ENCODE assay signal across 18 mouse cellular contexts in the genomic region with DNA sequence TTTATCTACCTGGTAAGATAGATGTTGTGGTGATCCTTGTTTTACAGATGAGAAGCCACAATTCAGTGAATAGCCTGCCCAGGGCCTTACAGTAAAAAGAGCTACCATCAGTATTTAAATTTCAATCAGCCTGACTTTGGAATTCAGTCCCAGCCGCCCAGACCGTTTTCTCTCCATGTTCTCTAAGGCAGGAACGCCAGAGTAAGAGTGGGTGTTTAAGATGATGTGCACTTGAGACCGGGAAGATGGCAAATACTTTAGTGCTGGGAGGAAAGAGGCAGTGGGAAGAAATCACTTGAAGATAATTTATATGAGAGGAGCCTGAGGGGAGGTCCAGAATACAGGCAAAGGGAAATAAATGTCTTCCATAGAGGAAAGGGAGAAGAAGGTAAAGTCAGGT. TPM values are rescaled to one million over a fixed set of nuclear protein-coding genes. Genes with fewer than 3 reads are reported as not detected.
"Had no signal": no experiment of that assay in that cellular context is flagged by ENCODE, and none has a peak within 500 bp of the region (broad histone marks: within the 10 kb centered on the region; RNA-seq: fewer than 3 reads in every experiment).

No protein-coding gene starts in this region.

- H3K4me1 ChIP-seq: limb, embryonic 12.5 days; midbrain, embryonic 13.5 days; neural tube, embryonic 15.5 days; stomach, embryonic 15.5 days had no signal

- H3K36me3 ChIP-seq: stomach, embryonic 15.5 days had no signal

- H3K4me2 ChIP-seq: limb, embryonic 12.5 days; midbrain, embryonic 13.5 days; neural tube, embryonic 15.5 days; stomach, embryonic 15.5 days had no signal

- ATAC-seq: intestine, embryonic 16.5 days; midbrain, embryonic 13.5 days had no signal

- H3K27ac ChIP-seq: limb, embryonic 12.5 days; liver, embryonic 14.5 days; midbrain, embryonic 13.5 days; neural tube, embryonic 15.5 days; stomach, embryonic 15.5 days had no signal

- H3K4me3 ChIP-seq: limb, embryonic 12.5 days; midbrain, embryonic 13.5 days; neural tube, embryonic 15.5 days; stomach, embryonic 15.5 days had no signal

- H3K9me3 ChIP-seq: limb, embryonic 12.5 days; midbrain, embryonic 13.5 days; neural tube, embryonic 15.5 days; stomach, embryonic 15.5 days had no signal

- H3K27me3 ChIP-seq: limb, embryonic 12.5 days; midbrain, embryonic 13.5 days; neural tube, embryonic 15.5 days; stomach, embryonic 15.5 days had no signal

- H3K9ac ChIP-seq: limb, embryonic 12.5 days; liver, embryonic 14.5 days; midbrain, embryonic 13.5 days; neural tube, embryonic 15.5 days; stomach, embryonic 15.5 days had no signal

- DNase-seq: kidney, adult 8-10 months; kidney, postnatal 25 days; lung, adult 2 months; lung, postnatal 10 days; lung, postnatal 4 days; right cerebral cortex, postnatal 4 days; spleen, adult 18-20 months; thymus, adult 2 months; thymus, postnatal 25 days had no signal

RNA-seq across cellular contexts. Expression of gene Tmem202, which starts 10.4 kb away (rescaled TPM):
- polyA plus RNA-seq: kidney, embryonic 16.5 days; liver, adult 2 months; neural tube, embryonic 11.5 days; stomach, embryonic 15.5 days had no signal

RNA-seq across cellular contexts. Expression of gene Celf6, which starts 27.6 kb away (rescaled TPM):
- total RNA-seq: liver, adult 2 months had no signal
- polyA plus RNA-seq: liver, adult 2 months; thymus, adult 2 months had no signal
